Mouse (Mus musculus): ENCODE results near the gene Rundc1. TPM values are rescaled to one million over a fixed set of nuclear protein-coding genes. Genes with fewer than 3 reads are reported as not detected.
A peak's percentile ranks its signal among the peaks of the same experiment; 100 is the strongest.
"Not testable (repeated sequence)": the region's sequence is repeated elsewhere in the genome, so short reads cannot be mapped to it uniquely, and the experiment has no call there.

Rundc1 gene
- polyA plus RNA-seq, 1 experiment from 2014 or later = 4.4 TPM

- ATAC-seq (no peak), DNase-seq (no peak)
- no peak overlapping the region for H3K27ac ChIP-seq (ENCODE audit: low read depth)
- H3K9me3 ChIP-seq (ENCODE audit: low read length) = no peaks in the 10 kb centered on the region
- WGBS (ENCODE audit: insufficient replicate concordance) = 25% methylated on average over 13 of the region's 13 CpGs
- no peak overlapping the region for H3K4me2 ChIP-seq (ENCODE audit: low read depth, low read length)
- H3K4me1 ChIP-seq (ENCODE audit: insufficient read depth) = peaks cover 36% of the 10 kb centered on the region
- H3K4me3 ChIP-seq (ENCODE audit: low read depth, low read length) = no peak overlapping the region
- H3K9ac ChIP-seq (replicated peaks) = no peak overlapping the region
- 0 out of 2 replicates have a peak, but pooled peaks cover 4% of the 10 kb centered on the region for H3K27me3 ChIP-seq (ENCODE audit: insufficient read depth, low read length)
- no peak for TF ChIP-seq CTCF (IDR thresholded peaks at IDR 0.05; ENCODE audit: low read depth)
- no peak for TF ChIP-seq EP300 (IDR thresholded peaks at IDR 0.05; ENCODE audit: low read depth)
- H3K36me3 ChIP-seq (replicated peaks; ENCODE audit: insufficient read depth, low read length) = peaks cover 11% of the 10 kb centered on the region
Observed at GRCm38 (mm10) chr11:101462583-101463440, 37.9 kb downstream of the Rundc1 start.

DNA sequence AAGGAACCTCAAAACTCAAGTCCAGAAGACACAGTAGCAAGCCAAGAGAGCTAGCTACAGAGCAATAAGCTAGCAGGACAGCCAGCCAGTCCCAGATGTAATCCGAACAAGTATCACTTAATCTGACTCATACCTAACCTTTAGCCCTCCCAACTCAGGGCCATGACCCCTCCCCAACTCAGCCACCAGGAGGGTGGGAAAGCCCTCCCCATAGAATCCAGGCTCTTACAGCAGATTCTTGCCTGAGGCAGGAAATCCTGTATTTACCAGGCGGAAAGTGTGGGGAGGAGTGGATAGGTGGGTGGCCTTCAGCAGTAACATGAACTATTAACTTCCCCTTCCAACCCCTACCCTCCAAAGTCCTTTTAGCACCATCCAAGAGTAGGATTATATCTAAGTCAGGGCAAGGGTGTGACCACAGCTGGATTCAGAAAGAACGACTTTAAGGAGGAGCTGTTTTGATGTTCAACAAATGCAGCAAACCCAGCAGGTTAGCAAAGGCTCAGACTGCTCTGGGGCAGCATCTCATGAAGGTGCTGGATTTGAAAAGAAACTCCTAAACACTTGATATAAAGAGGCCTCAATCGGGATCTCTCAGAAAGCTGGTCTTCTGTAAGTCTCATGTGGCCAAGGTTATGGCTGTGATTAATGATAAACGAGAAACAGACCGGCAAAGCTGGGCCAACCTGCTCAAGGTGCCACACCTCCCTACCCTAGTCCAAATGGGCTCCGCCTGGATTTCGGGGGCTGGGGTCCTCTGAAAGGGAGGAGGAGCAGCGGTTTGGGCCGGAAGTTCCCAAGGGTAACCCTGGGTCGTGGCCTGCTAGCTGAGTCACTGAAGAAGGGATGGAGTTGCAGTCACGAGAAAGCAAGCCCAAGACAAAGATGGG is 39.6 kb downstream of the Rundc1 start, which contains the start of gene Rnd2:
Rnd2 (plus strand) TSS at position 789 of the 890 bp plus-strand sequence.
- H3K9me3 ChIP-seq (ENCODE audit: low read length) = no peaks in the 10 kb centered on the region
- ATAC-seq (no peak), DNase-seq (no peak)
- H3K36me3 ChIP-seq (replicated peaks; ENCODE audit: insufficient read depth, low read length) = no peaks in the 10 kb centered on the region
- WGBS (ENCODE audit: insufficient replicate concordance) = 11% methylated on average over 12 of the region's 12 CpGs
- peak within 1 kb of the TSS; percentile 74 for H3K4me3 ChIP-seq (ENCODE audit: low read depth, low read length)
- TF ChIP-seq EP300 (IDR thresholded peaks at IDR 0.05; ENCODE audit: low read depth) = no peak
- TF ChIP-seq CTCF (IDR thresholded peaks at IDR 0.05; ENCODE audit: low read depth) = no peak
- H3K4me2 ChIP-seq (ENCODE audit: low read depth, low read length) = peak within 1 kb of the TSS; percentile 92
- H3K9ac ChIP-seq (replicated peaks) = peak within 1 kb of the TSS; percentile 70
- peaks cover 31% of the 10 kb centered on the region for H3K4me1 ChIP-seq (ENCODE audit: insufficient read depth)
- H3K27ac ChIP-seq (ENCODE audit: low read depth) = peak within 1 kb of the TSS; percentile 46
- peaks cover 13% of the 10 kb centered on the region; the same call in 1 of the 2 replicates for H3K27me3 ChIP-seq (ENCODE audit: insufficient read depth, low read length)

DNA sequence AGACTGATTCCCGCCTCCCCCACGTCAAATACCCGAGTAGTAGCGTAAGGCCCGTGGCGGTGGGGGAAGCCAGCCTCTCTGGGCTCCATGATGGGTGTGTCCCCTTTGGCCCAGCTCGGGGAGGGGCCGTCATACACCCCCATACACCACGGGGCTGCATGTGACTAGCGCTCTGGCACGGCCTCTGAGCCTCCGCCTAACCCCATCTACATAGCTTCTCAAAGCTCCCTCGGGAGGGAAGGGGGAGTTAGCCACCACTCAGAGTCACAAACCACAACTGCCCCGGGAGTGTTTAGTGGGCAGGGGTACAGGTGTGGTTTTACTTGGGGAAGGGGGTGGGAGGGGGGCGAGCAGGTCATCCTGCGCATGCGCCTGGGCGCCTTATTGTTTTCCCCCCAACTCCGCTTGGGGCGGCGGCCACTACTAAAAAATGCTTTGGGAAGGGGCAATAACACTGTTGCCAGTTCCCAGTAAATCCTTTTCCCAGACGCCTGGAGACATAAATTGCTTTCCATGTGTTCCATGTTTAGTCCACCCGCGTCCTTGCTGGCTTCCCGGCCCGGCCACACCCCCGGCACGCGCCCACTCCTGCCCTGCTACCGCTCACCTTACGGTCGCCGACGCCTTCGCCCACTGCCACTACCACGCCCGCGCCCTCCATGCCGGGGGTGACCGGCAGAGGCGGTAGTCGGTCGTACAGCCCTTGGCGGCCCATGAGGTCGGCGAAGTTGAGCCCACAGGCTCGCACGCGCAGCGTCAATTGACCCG is 40.4 kb downstream of the Rundc1 start:
- H3K4me1 ChIP-seq (ENCODE audit: insufficient read depth) = peaks cover 29% of the 10 kb centered on the region
- WGBS (ENCODE audit: insufficient replicate concordance) = 1% methylated on average over 51 of the region's 51 CpGs
- peak overlapping the region; percentile 70 for H3K9ac ChIP-seq (replicated peaks)
- peaks cover 13% of the 10 kb centered on the region; the same call in 1 of the 2 replicates for H3K27me3 ChIP-seq (ENCODE audit: insufficient read depth, low read length)
- no peaks in the 10 kb centered on the region for H3K9me3 ChIP-seq (ENCODE audit: low read length)
- no peaks in the 10 kb centered on the region for H3K36me3 ChIP-seq (replicated peaks; ENCODE audit: insufficient read depth, low read length)
- ATAC-seq (peak; percentile 26), DNase-seq (peak; percentile 62)
- peak overlapping the region; percentile 92 for H3K4me2 ChIP-seq (ENCODE audit: low read depth, low read length)
- peak overlapping the region; percentile 74 for H3K4me3 ChIP-seq (ENCODE audit: low read depth, low read length)
- peak overlapping the region; percentile 46 for H3K27ac ChIP-seq (ENCODE audit: low read depth)
- TF ChIP-seq CTCF (IDR thresholded peaks at IDR 0.05; ENCODE audit: low read depth) = peak; percentile 41
- TF ChIP-seq EP300 (IDR thresholded peaks at IDR 0.05; ENCODE audit: low read depth) = no peak

- ATAC-seq (peak; percentile 53), DNase-seq (peak; percentile 88)
- H3K9ac ChIP-seq (replicated peaks) = peak within 1 kb of the TSS; percentile 70
- H3K27ac ChIP-seq (ENCODE audit: low read depth) = peak within 1 kb of the TSS; percentile 46
- H3K4me1 ChIP-seq (ENCODE audit: insufficient read depth) = peaks cover 29% of the 10 kb centered on the region
- H3K36me3 ChIP-seq (replicated peaks; ENCODE audit: insufficient read depth, low read length) = no peaks in the 10 kb centered on the region
- H3K4me3 ChIP-seq (ENCODE audit: low read depth, low read length) = peak within 1 kb of the TSS; percentile 74
- TF ChIP-seq EP300 (IDR thresholded peaks at IDR 0.05; ENCODE audit: low read depth) = no peak
- H3K27me3 ChIP-seq (ENCODE audit: insufficient read depth, low read length) = peaks cover 13% of the 10 kb centered on the region; the same call in 1 of the 2 replicates
- H3K4me2 ChIP-seq (ENCODE audit: low read depth, low read length) = peak within 1 kb of the TSS; percentile 92
- 1% methylated on average over 60 of the region's 60 CpGs for WGBS (ENCODE audit: insufficient replicate concordance)
- H3K9me3 ChIP-seq (ENCODE audit: low read length) = no peaks in the 10 kb centered on the region
Observed at GRCm38 (mm10) chr11:101465869-101466551, 41.1 kb downstream of the Rundc1 start, which contains the start of gene Vat1. Gene Vat1 (minus strand): TSS chr11:101466230.

GRCm38 (mm10) chr11:101466552-101466950 is 41.7 kb downstream of the Rundc1 start:
- H3K4me2 ChIP-seq (ENCODE audit: low read depth, low read length) = peak overlapping the region; percentile 92
- H3K4me1 ChIP-seq (ENCODE audit: insufficient read depth) = peaks cover 29% of the 10 kb centered on the region
- H3K27me3 ChIP-seq (ENCODE audit: insufficient read depth, low read length) = peaks cover 13% of the 10 kb centered on the region; the same call in 1 of the 2 replicates
- not testable (repeated sequence) for H3K27ac ChIP-seq (ENCODE audit: low read depth); H3K9ac ChIP-seq (replicated peaks); ATAC-seq; H3K9me3 ChIP-seq (ENCODE audit: low read length); DNase-seq; H3K36me3 ChIP-seq (replicated peaks; ENCODE audit: insufficient read depth, low read length)
- 56% methylated on average over 5 of the region's 5 CpGs for WGBS (ENCODE audit: insufficient replicate concordance)
- H3K4me3 ChIP-seq (ENCODE audit: low read depth, low read length) = peak overlapping the region; percentile 74
